Mouse (Mus musculus): ENCODE measurements around the gene Sipa1l1. TPM values are rescaled to one million over a fixed set of nuclear protein-coding genes. Genes with fewer than 3 reads are reported as not detected.

Gene Sipa1l1
- total and polyA plus RNA-seq, 3 experiments: 141 to 365 (median 161) TPM

GRCm38 (mm10) chr12:82256012-82256411 lies 86.9 kb downstream of the Sipa1l1 start:
- DNase-seq (ENCODE audit: low spot score): no peak
- peaks cover 78% of the 10 kb centered on the region for H3K36me3 ChIP-seq (replicated peaks)
- no peak for ATAC-seq (ENCODE audit: extremely low read depth, insufficient number of reproducible peaks, low FRiP score, poor library complexity, severe bottlenecking)
- no peaks in the 10 kb centered on the region for H3K27me3 ChIP-seq (ENCODE audit: insufficient read depth, low read length)
- TF ChIP-seq POLR2AphosphoS5 (IDR thresholded peaks at IDR 0.05; ENCODE audit: insufficient replicate concordance, low read depth, low read length): no peak
- TF ChIP-seq TAL1 (conservative IDR thresholded peaks at IDR 0.05; ENCODE audit: low read depth, low read length): no peak
- no peak for TF ChIP-seq CTCF (IDR thresholded peaks at IDR 0.05; ENCODE audit: low read depth, low read length)
- no peak for TF ChIP-seq GATA2 (IDR thresholded peaks at IDR 0.05; ENCODE audit: borderline replicate concordance, low read depth, low read length)
- no peak for TF ChIP-seq GATA1 (IDR thresholded peaks at IDR 0.05; ENCODE audit: borderline replicate concordance, low read length)
- no peak overlapping the region; the same call in 1 of the 2 replicates for H3K4me3 ChIP-seq (ENCODE audit: low read depth, low read length)
- H3K9me3 ChIP-seq (replicated peaks): no peaks in the 10 kb centered on the region
- H3K4me1 ChIP-seq (ENCODE audit: insufficient read depth, low read depth, low read length): peaks cover 85% of the 10 kb centered on the region

GRCm38 (mm10) chr12:82256921-82257500 lies 87.9 kb downstream of the Sipa1l1 start:
- DNase-seq (ENCODE audit: low spot score) (peak; percentile 35), ATAC-seq (ENCODE audit: extremely low read depth, insufficient number of reproducible peaks, low FRiP score, poor library complexity, severe bottlenecking) (peak; percentile 58; the same call in 1 of the 2 replicates)
- Histone ChIP-seq H3K27me3 (ENCODE audit: insufficient read depth, low read length) (no peaks in the 10 kb centered on the region), H3K4me1 (ENCODE audit: insufficient read depth, low read depth, low read length) (peaks cover 80% of the 10 kb centered on the region), H3K36me3 (replicated peaks) (peaks cover 78% of the 10 kb centered on the region), H3K4me3 (ENCODE audit: low read depth, low read length) (no peak overlapping the region; the same call in 1 of the 2 replicates), H3K9me3 (replicated peaks) (no peaks in the 10 kb centered on the region)
- TF ChIP-seq CTCF (IDR thresholded peaks at IDR 0.05; ENCODE audit: low read depth, low read length) (no peak), GATA2 (IDR thresholded peaks at IDR 0.05; ENCODE audit: borderline replicate concordance, low read depth, low read length) (no peak), POLR2AphosphoS5 (IDR thresholded peaks at IDR 0.05; ENCODE audit: insufficient replicate concordance, low read depth, low read length) (no peak), GATA1 (IDR thresholded peaks at IDR 0.05; ENCODE audit: borderline replicate concordance, low read length) (no peak), TAL1 (conservative IDR thresholded peaks at IDR 0.05; ENCODE audit: low read depth, low read length) (no peak)

- Histone ChIP-seq H3K4me1 (ENCODE audit: insufficient read depth, low read depth, low read length) (peaks cover 83% of the 10 kb centered on the region), H3K27me3 (ENCODE audit: insufficient read depth, low read length) (no peaks in the 10 kb centered on the region), H3K4me3 (ENCODE audit: low read depth, low read length) (no peak overlapping the region), H3K9me3 (replicated peaks) (no peaks in the 10 kb centered on the region), H3K36me3 (replicated peaks) (peaks cover 85% of the 10 kb centered on the region)
- ATAC-seq (ENCODE audit: extremely low read depth, insufficient number of reproducible peaks, low FRiP score, poor library complexity, severe bottlenecking): no peak
- no peak for DNase-seq (ENCODE audit: low spot score)
- TF ChIP-seq TAL1 (conservative IDR thresholded peaks at IDR 0.05; ENCODE audit: low read depth, low read length) (no peak), GATA2 (IDR thresholded peaks at IDR 0.05; ENCODE audit: borderline replicate concordance, low read depth, low read length) (no peak), GATA1 (IDR thresholded peaks at IDR 0.05; ENCODE audit: borderline replicate concordance, low read length) (no peak), POLR2AphosphoS5 (IDR thresholded peaks at IDR 0.05; ENCODE audit: insufficient replicate concordance, low read depth, low read length) (no peak), CTCF (IDR thresholded peaks at IDR 0.05; ENCODE audit: low read depth, low read length) (no peak)
Observed at GRCm38 (mm10) chr12:82257994-82258785, 89.1 kb downstream of the Sipa1l1 start.

- H3K9me3 ChIP-seq (replicated peaks): no peaks in the 10 kb centered on the region
- ATAC-seq (ENCODE audit: extremely low read depth, insufficient number of reproducible peaks, low FRiP score, poor library complexity, severe bottlenecking) (no peak), DNase-seq (ENCODE audit: low spot score) (no peak)
- H3K4me3 ChIP-seq (ENCODE audit: low read depth, low read length): no peak overlapping the region
- H3K27me3 ChIP-seq (ENCODE audit: insufficient read depth, low read length): no peaks in the 10 kb centered on the region
- H3K36me3 ChIP-seq (replicated peaks): peaks cover 90% of the 10 kb centered on the region
- TF ChIP-seq GATA2 (IDR thresholded peaks at IDR 0.05; ENCODE audit: borderline replicate concordance, low read depth, low read length) (no peak), CTCF (IDR thresholded peaks at IDR 0.05; ENCODE audit: low read depth, low read length) (no peak)
- H3K4me1 ChIP-seq (ENCODE audit: insufficient read depth, low read depth, low read length): peaks cover 79% of the 10 kb centered on the region
Observed at GRCm38 (mm10) chr12:82263443-82263842, 94.3 kb downstream of the Sipa1l1 start.

GRCm38 (mm10) chr12:82264083-82264851 lies 95.1 kb downstream of the Sipa1l1 start:
- H3K9me3 ChIP-seq (replicated peaks): no peaks in the 10 kb centered on the region
- TF ChIP-seq TAL1 (conservative IDR thresholded peaks at IDR 0.05; ENCODE audit: low read depth, low read length): no peak
- TF ChIP-seq CTCF (IDR thresholded peaks at IDR 0.05; ENCODE audit: low read depth, low read length): no peak
- TF ChIP-seq POLR2AphosphoS5 (IDR thresholded peaks at IDR 0.05; ENCODE audit: insufficient replicate concordance, low read depth, low read length): no peak
- no peak for TF ChIP-seq GATA2 (IDR thresholded peaks at IDR 0.05; ENCODE audit: borderline replicate concordance, low read depth, low read length)
- TF ChIP-seq GATA1 (IDR thresholded peaks at IDR 0.05; ENCODE audit: borderline replicate concordance, low read length): no peak
- H3K27me3 ChIP-seq (ENCODE audit: insufficient read depth, low read length): no peaks in the 10 kb centered on the region
- ATAC-seq (ENCODE audit: extremely low read depth, insufficient number of reproducible peaks, low FRiP score, poor library complexity, severe bottlenecking) (no peak), DNase-seq (ENCODE audit: low spot score) (no peak)
- peaks cover 79% of the 10 kb centered on the region for H3K4me1 ChIP-seq (ENCODE audit: insufficient read depth, low read depth, low read length)
- peaks cover 93% of the 10 kb centered on the region for H3K36me3 ChIP-seq (replicated peaks)
- no peak overlapping the region for H3K4me3 ChIP-seq (ENCODE audit: low read depth, low read length)

Measured in G1E (cell line).